Mouse (Mus musculus): ENCODE measurements around the gene Gramd4. TPM values are rescaled to one million over a fixed set of nuclear protein-coding genes. Genes with fewer than 3 reads are reported as not detected.
A peak's percentile ranks its signal among the peaks of the same experiment; 100 is the strongest.
"Not testable (repeated sequence)": the region's sequence is repeated elsewhere in the genome, so short reads cannot be mapped to it uniquely, and the experiment has no call there.

The Gramd4 gene
- polyA plus RNA-seq, 1 experiment from 2014 or later = 8.9 TPM

DNA sequence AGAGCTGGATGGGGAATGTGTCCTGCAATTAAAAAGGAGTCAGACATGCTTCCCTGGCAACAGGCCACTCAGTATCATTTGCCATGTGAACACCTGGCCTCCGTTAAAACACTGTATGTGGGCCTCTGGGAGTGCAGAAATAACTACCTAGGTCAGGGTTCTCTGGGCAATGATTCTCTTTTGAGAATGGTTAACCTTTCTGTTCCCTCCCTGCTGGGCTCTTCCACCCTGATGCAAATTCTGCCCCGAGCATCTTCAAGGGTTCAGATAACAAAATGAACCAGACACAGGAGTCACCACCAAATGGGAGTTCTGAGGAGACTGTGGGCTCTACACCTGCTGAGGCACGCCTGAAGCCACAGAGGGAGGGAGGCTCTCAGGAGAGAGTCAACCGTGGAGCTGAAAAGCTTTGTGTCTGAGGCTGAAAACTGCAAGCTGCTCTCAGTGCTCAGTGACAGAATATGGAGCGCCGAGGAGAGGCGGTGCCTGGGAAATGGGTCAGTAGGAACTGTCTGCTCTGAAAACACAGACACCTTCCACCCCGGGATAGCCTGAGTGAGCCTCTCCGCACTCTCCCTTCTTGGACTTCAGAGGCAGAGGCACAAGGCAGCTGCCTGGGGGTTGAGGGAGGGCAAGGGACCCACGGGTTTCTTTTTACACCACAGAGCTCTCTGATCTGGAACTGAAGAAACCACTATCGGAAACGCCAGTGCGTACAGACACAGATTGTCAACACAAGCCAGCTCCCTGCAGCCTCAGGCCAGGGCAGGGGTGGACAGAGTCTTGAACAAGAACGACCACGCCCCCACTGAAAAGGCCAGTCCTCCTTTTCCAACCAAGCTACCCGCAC is 115.9 kb downstream of the Gramd4 start:
- H3K27me3 ChIP-seq (ENCODE audit: control insufficient read depth, insufficient read depth, low read length) = no peaks in the 10 kb centered on the region
- no peaks in the 10 kb centered on the region for H3K36me3 ChIP-seq (ENCODE audit: control insufficient read depth, insufficient read depth, low read length)
- H3K9me3 ChIP-seq (ENCODE audit: control insufficient read depth, low read length) = no peaks in the 10 kb centered on the region
- DNase-seq (ENCODE audit: low spot score, missing footprints) (peak; percentile 86), ATAC-seq (ENCODE audit: low FRiP score) (no peak)
- 50% methylated on average over 16 of the region's 16 CpGs for WGBS
- H3K4me2 ChIP-seq = no peak overlapping the region
- H3K9ac ChIP-seq (ENCODE audit: low read length) = no peak overlapping the region
- no peak overlapping the region for H3K27ac ChIP-seq (ENCODE audit: low read depth, low read length)
- no peak overlapping the region for H3K4me3 ChIP-seq (ENCODE audit: low read depth, low read length)
- peaks cover 9% of the 10 kb centered on the region; the same call in 1 of the 2 replicates for H3K4me1 ChIP-seq (ENCODE audit: control insufficient read depth, insufficient read depth, low read length)

DNA sequence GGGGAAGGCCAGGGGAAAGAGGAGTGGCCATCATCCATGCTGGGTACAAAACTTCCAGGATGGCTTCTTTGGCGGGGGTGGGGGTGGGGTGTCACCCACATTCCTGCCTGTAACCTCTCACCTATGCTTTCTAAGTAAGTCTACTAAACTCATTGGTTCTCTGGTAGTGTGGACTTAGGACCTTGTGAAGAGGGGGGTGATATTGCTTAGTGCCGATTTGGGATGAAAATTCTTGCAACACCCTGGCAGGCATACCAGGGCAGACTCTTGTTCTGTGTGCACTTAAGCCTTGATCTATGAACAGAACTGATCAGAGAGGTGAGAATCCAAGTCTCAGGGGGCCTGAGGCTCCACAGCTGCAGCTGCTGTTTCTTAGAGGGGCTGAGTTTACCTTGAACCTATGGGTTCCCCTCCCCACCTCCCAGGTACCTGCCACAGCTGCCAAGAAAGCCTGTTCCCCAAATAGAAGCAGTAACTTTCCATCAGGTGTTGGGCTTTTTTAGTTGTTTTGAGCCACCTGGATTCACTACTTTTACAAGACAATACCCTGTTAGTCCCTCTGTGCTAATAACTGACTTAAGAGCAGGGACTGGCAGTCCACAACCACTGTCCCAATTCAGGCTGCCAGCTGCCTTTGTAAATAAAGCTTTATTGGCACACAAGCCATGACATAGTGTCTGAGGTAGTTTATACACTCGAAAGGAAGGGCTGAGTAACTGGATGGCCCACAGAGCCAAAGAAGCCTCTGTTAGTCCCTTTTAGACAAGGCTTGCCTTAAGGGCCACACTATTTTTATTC is 118.0 kb downstream of the Gramd4 start:
- 89% methylated on average over 3 of the region's 3 CpGs for WGBS
- Histone ChIP-seq H3K9ac (ENCODE audit: low read length) (no peak overlapping the region), H3K4me1 (ENCODE audit: control insufficient read depth, insufficient read depth, low read length) (no peaks in the 10 kb centered on the region), H3K27me3 (ENCODE audit: control insufficient read depth, insufficient read depth, low read length) (no peaks in the 10 kb centered on the region), H3K9me3 (ENCODE audit: control insufficient read depth, low read length) (no peaks in the 10 kb centered on the region), H3K4me2 (no peak overlapping the region), H3K27ac (ENCODE audit: low read depth, low read length) (no peak overlapping the region), H3K36me3 (ENCODE audit: control insufficient read depth, insufficient read depth, low read length) (no peaks in the 10 kb centered on the region), H3K4me3 (ENCODE audit: low read depth, low read length) (no peak overlapping the region)
- no peak for DNase-seq (ENCODE audit: low spot score, missing footprints)
- no peak for ATAC-seq (ENCODE audit: low FRiP score)

DNA sequence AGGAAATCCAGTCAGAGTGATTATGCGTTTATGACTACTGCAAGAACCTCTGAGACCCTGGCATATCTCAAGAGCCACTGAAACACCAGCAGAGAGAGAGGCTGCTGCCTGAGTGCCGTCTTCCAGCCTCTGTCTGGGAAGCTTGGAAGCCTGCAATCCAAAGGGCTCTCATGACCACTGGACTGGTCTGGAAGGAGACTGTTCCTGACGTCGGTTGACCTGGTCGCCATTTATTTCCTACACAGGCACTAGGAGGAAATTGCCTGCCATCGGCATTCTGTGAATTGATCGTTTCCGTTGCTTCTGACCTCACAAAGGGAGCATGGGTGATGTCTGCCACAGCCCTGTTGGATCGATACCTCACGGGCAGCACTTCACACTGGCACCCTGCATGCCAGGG is 118.7 kb downstream of the Gramd4 start:
- Histone ChIP-seq H3K27me3 (ENCODE audit: control insufficient read depth, insufficient read depth, low read length) (no peaks in the 10 kb centered on the region), H3K9me3 (ENCODE audit: control insufficient read depth, low read length) (no peaks in the 10 kb centered on the region), H3K4me3 (ENCODE audit: low read depth, low read length) (no peak overlapping the region), H3K4me2 (no peak overlapping the region), H3K36me3 (ENCODE audit: control insufficient read depth, insufficient read depth, low read length) (no peaks in the 10 kb centered on the region), H3K27ac (ENCODE audit: low read depth, low read length) (no peak overlapping the region), H3K9ac (ENCODE audit: low read length) (no peak overlapping the region), H3K4me1 (ENCODE audit: control insufficient read depth, insufficient read depth, low read length) (no peaks in the 10 kb centered on the region)
- DNase-seq (ENCODE audit: low spot score, missing footprints) = no peak
- no peak for ATAC-seq (ENCODE audit: low FRiP score)
- 87% methylated on average over 10 of the region's 10 CpGs for WGBS

DNA sequence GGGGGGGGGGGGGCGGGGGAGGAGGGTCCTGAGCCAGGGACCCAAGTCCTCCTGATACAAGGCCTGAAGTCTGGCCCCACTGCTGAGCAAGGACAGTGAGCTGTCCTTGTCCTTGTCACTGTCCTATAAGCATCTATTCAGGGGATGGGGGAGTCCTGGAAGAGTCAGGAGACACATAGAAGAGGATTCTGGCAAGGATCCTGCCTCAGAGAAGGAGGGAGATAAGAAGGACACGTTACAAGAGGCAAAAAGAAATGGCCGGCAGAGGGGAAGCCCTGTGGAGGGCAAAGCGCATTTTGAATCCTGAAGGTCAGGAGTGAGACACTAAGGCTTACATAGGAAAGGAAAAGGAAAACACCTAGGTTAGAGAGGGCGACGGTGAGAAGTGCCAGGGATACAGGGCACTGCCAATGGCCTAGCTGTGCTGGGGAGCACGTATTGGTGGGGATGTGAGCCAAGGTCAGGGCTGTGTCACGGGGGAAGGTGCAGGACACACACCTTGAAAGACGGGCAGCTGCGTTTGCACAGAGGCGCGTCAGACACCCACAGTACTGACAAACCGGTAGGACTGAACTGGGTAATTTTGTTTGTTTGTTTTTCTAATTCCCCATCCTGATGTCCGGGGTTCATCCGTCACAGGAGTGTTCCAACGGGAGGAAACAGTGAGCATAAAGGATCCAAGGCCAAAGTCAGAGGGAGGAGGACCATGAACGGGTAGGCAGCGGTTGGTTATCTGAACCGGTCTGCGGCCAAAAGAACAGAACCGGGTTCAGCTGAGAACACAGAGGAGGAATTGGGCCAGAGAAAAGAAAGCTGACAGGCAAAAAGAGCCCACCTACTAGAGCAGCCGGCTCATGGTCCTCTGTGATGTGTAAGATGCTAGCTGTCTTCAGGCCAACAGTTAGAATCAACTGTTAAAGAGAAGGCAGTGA is 119.5 kb downstream of the Gramd4 start:
- H3K9me3 ChIP-seq (ENCODE audit: control insufficient read depth, low read length) = no peaks in the 10 kb centered on the region
- no peak overlapping the region for H3K4me3 ChIP-seq (ENCODE audit: low read depth, low read length)
- H3K27ac ChIP-seq (ENCODE audit: low read depth, low read length) = no peak overlapping the region
- H3K36me3 ChIP-seq (ENCODE audit: control insufficient read depth, insufficient read depth, low read length) = no peaks in the 10 kb centered on the region
- H3K27me3 ChIP-seq (ENCODE audit: control insufficient read depth, insufficient read depth, low read length) = no peaks in the 10 kb centered on the region
- DNase-seq (ENCODE audit: low spot score, missing footprints) (no peak), ATAC-seq (ENCODE audit: low FRiP score) (no peak)
- no peak overlapping the region for H3K4me2 ChIP-seq
- no peaks in the 10 kb centered on the region for H3K4me1 ChIP-seq (ENCODE audit: control insufficient read depth, insufficient read depth, low read length)
- no peak overlapping the region for H3K9ac ChIP-seq (ENCODE audit: low read length)
- 86% methylated on average over 21 of the region's 22 CpGs for WGBS

DNA sequence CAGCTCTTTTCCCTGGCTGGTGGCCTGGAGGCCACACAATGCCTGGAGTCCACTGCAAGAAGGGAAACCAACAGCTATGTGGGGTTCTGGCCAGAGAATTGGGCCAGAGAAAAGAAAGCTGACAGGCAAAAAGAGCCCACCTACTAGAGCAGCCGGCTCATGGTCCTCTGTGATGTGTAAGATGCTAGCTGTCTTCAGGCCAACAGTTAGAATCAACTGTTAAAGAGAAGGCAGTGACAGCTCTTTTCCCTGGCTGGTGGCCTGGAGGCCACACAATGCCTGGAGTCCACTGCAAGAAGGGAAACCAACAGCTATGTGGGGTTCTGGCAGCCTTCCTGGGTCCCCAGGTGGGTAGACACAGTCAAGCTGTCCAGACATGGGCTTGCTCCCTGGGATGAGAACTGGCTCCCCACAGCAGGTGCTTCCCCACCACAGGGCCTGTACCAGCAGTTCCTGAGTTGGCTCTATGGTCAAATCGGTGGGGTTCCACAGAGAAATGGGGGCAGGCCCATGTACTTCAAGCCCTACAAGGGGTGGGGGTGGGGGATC is 120.3 kb downstream of the Gramd4 start:
- WGBS = 95% methylated on average over 2 of the region's 2 CpGs
- DNase-seq (ENCODE audit: low spot score, missing footprints); H3K4me1 ChIP-seq (ENCODE audit: control insufficient read depth, insufficient read depth, low read length): not testable (repeated sequence)

DNA sequence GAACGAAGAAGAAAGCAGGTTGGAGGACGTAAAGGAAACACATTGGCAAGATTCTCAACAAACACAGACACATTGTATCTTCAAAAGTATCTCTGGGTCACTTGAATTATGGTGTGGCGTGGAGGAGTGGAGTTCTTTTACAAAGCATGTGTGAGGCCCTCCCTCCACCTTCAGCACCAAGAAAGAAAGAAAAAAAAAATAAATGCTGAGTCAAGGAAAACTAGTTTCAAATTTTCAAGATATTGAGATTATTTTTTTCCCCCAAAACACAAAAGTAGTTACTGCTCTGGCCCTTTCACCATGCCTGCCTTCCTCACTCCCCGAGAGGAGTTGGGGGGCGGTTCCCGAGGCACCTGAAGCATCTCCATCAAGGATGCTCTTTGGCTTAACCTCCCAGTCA is 121.1 kb downstream of the Gramd4 start:
- 88% methylated on average over 6 of the region's 6 CpGs for WGBS
- no peaks in the 10 kb centered on the region for H3K27me3 ChIP-seq (ENCODE audit: control insufficient read depth, insufficient read depth, low read length)
- no peak overlapping the region for H3K4me3 ChIP-seq (ENCODE audit: low read depth, low read length)
- ATAC-seq (ENCODE audit: low FRiP score) (no peak), DNase-seq (ENCODE audit: low spot score, missing footprints) (no peak)
- no peaks in the 10 kb centered on the region for H3K9me3 ChIP-seq (ENCODE audit: control insufficient read depth, low read length)
- no peak overlapping the region for H3K4me2 ChIP-seq
- H3K36me3 ChIP-seq (ENCODE audit: control insufficient read depth, insufficient read depth, low read length) = no peaks in the 10 kb centered on the region
- H3K4me1 ChIP-seq (ENCODE audit: control insufficient read depth, insufficient read depth, low read length) = no peaks in the 10 kb centered on the region; the same call in 1 of the 2 replicates
- H3K27ac ChIP-seq (ENCODE audit: low read depth, low read length) = no peak overlapping the region
- H3K9ac ChIP-seq (ENCODE audit: low read length) = no peak overlapping the region

More for the DNA sequence above, 120.3 kb downstream of the Gramd4 start:
- not testable (repeated sequence) for H3K4me2 ChIP-seq; ATAC-seq (ENCODE audit: low FRiP score); H3K27me3 ChIP-seq (ENCODE audit: control insufficient read depth, insufficient read depth, low read length); H3K27ac ChIP-seq (ENCODE audit: low read depth, low read length); H3K9ac ChIP-seq (ENCODE audit: low read length); H3K9me3 ChIP-seq (ENCODE audit: control insufficient read depth, low read length); H3K36me3 ChIP-seq (ENCODE audit: control insufficient read depth, insufficient read depth, low read length); H3K4me3 ChIP-seq (ENCODE audit: low read depth, low read length)

DNA sequence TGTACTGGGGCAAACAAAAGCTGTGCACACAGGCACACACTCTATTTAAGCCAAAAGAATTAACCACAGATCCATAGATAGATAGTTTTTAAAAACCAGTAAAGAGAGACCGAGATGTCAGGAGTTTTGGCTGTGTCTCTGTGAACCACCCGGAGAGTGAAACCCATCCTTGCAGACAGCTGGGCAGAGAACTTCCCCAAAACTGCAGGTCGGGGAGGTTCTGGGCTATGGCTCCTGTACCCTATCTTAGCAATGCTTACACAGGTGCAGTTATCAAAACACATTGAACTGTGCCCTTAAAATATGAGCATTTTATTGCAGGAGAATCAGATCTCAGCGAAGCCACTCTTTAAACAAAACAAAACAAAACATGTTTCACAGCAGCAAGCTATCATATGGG is 122.9 kb downstream of the Gramd4 start:
- ATAC-seq (ENCODE audit: low FRiP score) = no peak

DNA sequence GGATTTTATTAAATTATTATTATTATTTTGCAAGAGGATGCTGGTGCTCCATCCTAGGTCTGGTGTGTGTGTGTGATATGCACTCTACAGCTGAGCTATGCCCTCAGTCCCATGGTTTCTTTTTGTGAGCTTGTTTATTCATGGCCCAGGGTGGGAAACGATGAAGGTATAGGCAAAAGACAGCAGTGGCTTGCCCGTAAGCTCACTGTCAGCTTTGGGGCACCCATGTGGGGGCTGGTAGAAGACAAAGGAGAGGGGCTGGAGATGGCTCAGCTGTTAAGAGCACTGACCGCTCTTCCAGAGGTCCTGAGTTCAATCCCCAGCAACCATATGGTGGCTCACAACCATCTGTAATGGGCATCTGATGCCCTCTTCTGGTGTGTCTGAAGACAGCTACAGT is 123.8 kb downstream of the Gramd4 start:
- not testable (repeated sequence) for H3K4me2 ChIP-seq; H3K4me3 ChIP-seq (ENCODE audit: low read depth, low read length); H3K27me3 ChIP-seq (ENCODE audit: control insufficient read depth, insufficient read depth, low read length); H3K9ac ChIP-seq (ENCODE audit: low read length); DNase-seq (ENCODE audit: low spot score, missing footprints); H3K36me3 ChIP-seq (ENCODE audit: control insufficient read depth, insufficient read depth, low read length); H3K9me3 ChIP-seq (ENCODE audit: control insufficient read depth, low read length); H3K27ac ChIP-seq (ENCODE audit: low read depth, low read length); H3K4me1 ChIP-seq (ENCODE audit: control insufficient read depth, insufficient read depth, low read length); ATAC-seq (ENCODE audit: low FRiP score)
- 93% methylated on average over 3 of the region's 3 CpGs for WGBS

More for the DNA sequence above, 122.9 kb downstream of the Gramd4 start:
- no peak overlapping the region for H3K4me3 ChIP-seq (ENCODE audit: low read depth, low read length)
- H3K9ac ChIP-seq (ENCODE audit: low read length) = no peak overlapping the region
- no peak for DNase-seq (ENCODE audit: low spot score, missing footprints)
- no peaks in the 10 kb centered on the region for H3K36me3 ChIP-seq (ENCODE audit: control insufficient read depth, insufficient read depth, low read length)
- WGBS = 88% methylated on average over 4 of the region's 4 CpGs
- H3K9me3 ChIP-seq (ENCODE audit: control insufficient read depth, low read length) = no peaks in the 10 kb centered on the region
- H3K27ac ChIP-seq (ENCODE audit: low read depth, low read length) = no peak overlapping the region
- H3K4me1 ChIP-seq (ENCODE audit: control insufficient read depth, insufficient read depth, low read length) = peaks cover 8% of the 10 kb centered on the region
- no peak overlapping the region for H3K4me2 ChIP-seq
- no peaks in the 10 kb centered on the region for H3K27me3 ChIP-seq (ENCODE audit: control insufficient read depth, insufficient read depth, low read length)

All from midbrain, embryonic 11.5 days (tissue).